Mouse (Mus musculus): ENCODE data around the gene Gm11273. TPM values are rescaled to one million over a fixed set of nuclear protein-coding genes. Genes with fewer than 3 reads are reported as not detected.
"Not testable (repeated sequence)": the region's sequence is repeated elsewhere in the genome, so short reads cannot be mapped to it uniquely, and the experiment has no call there.

Gene Gm11273
- total and polyA plus RNA-seq, 3 experiments = 21.0 to 279 (median 28.3) TPM

- TF ChIP-seq MEF2A (IDR thresholded peaks at IDR 0.05; ENCODE audit: borderline replicate concordance, low read depth, low read length) (no peak), HCFC1 (IDR thresholded peaks at IDR 0.05; ENCODE audit: low read depth, low read length) (no peak), SIN3A (IDR thresholded peaks at IDR 0.05; ENCODE audit: low read length) (no peak)
These were observed 8.4 kb downstream of the Gm11273 start (continued) for GRCm38 (mm10) chr13:21492847-21493246.

- H3K36me3 ChIP-seq (replicated peaks in 1 of 2; ENCODE audit: control insufficient read depth in 1 of 2, insufficient read depth in 1 of 2, low read length in 1 of 2) = no peaks in the 10 kb centered on the region
- no peak for DNase-seq (ENCODE audit: extremely low read depth)
- H3K27ac ChIP-seq (ENCODE audit: insufficient read depth, low read depth) = no peak overlapping the region
- in situ Hi-C loops (cut with MboI; ENCODE audit: low pct_ligation_motif_present, low pct_unique_long_range_greater_than_20kb, low sequenced_read_pairs) (no loop called here), dilution Hi-C loops (cut with MboI; ENCODE audit: extremely low pct_ligation_motif_present, extremely low pct_unique_long_range_greater_than_20kb, low sequenced_read_pairs) (no loop called here)
- H3K4me2 ChIP-seq (ENCODE audit: insufficient read depth, low read depth, poor library complexity, severe bottlenecking) = no peak overlapping the region
- peaks cover 3% of the 10 kb centered on the region for H3K9me3 ChIP-seq (replicated peaks; ENCODE audit: low read length)
- H3K4me1 ChIP-seq (ENCODE audit: control insufficient read depth in 1 of 2, insufficient read depth in 2 of 2) = no peaks in the 10 kb centered on the region
- no peak for TF ChIP-seq RCOR1 (conservative IDR thresholded peaks at IDR 0.05; ENCODE audit: low read depth, low read length)
- TF ChIP-seq CTCF (conservative IDR thresholded peaks at IDR 0.05 in 1 of 2, IDR thresholded peaks at IDR 0.05 in 1 of 2; ENCODE audit: low read depth in 2 of 2, low read length in 2 of 2) = no peak
- TF ChIP-seq USF2 (conservative IDR thresholded peaks at IDR 0.05; ENCODE audit: low read depth, low read length) = no peak
- TF ChIP-seq EP300 (IDR thresholded peaks at IDR 0.05; ENCODE audit: low read length) = no peak
- TF ChIP-seq ZNF384 (IDR thresholded peaks at IDR 0.05; ENCODE audit: low read depth, low read length) = no peak
- TF ChIP-seq HCFC1 (IDR thresholded peaks at IDR 0.05; ENCODE audit: low read depth, low read length) = no peak
- TF ChIP-seq NRF1 (IDR thresholded peaks at IDR 0.05; ENCODE audit: low read depth, low read length) = no peak
- TF ChIP-seq MAZ (IDR thresholded peaks at IDR 0.05; ENCODE audit: low read depth, low read length) = no peak
- TF ChIP-seq SIN3A (IDR thresholded peaks at IDR 0.05; ENCODE audit: low read length) = no peak
- TF ChIP-seq ZMIZ1 (IDR thresholded peaks at IDR 0.05; ENCODE audit: low read depth, low read length) = no peak
- TF ChIP-seq UBTF (IDR thresholded peaks at IDR 0.05; ENCODE audit: low read depth, low read length) = no peak
- no peak for TF ChIP-seq GABPA (IDR thresholded peaks at IDR 0.05; ENCODE audit: insufficient replicate concordance, low read depth, low read length)
- no peak for TF ChIP-seq RAD21 (IDR thresholded peaks at IDR 0.05; ENCODE audit: low read depth, low read length)
- no peak for TF ChIP-seq SMC3 (IDR thresholded peaks at IDR 0.05; ENCODE audit: low read depth, low read length)
- TF ChIP-seq NELFE (IDR thresholded peaks at IDR 0.05; ENCODE audit: low read depth, low read length) = no peak
- TF ChIP-seq ETS1 (conservative IDR thresholded peaks at IDR 0.05; ENCODE audit: low read depth, low read length) = no peak
- no peak for TF ChIP-seq POLR2AphosphoS2 (IDR thresholded peaks at IDR 0.05; ENCODE audit: low read depth, low read length)
- no peak overlapping the region for H3K4me3 ChIP-seq (replicated peaks in 1 of 3; ENCODE audit: low read depth in 2 of 3, low read length in 2 of 3, poor library complexity in 1 of 3)
- H3K9ac ChIP-seq (ENCODE audit: insufficient read depth, low read depth) = no peak overlapping the region
- no peaks in the 10 kb centered on the region for H3K79me2 ChIP-seq (replicated peaks; ENCODE audit: control insufficient read depth, extremely low read depth, insufficient read depth, poor library complexity, severe bottlenecking)
- no peaks in the 10 kb centered on the region for H3K27me3 ChIP-seq (replicated peaks)
These were observed 14.3 kb downstream of the Gm11273 start for GRCm38 (mm10) chr13:21486881-21487280.

- H3K4me2 ChIP-seq (ENCODE audit: insufficient read depth, low read depth, poor library complexity, severe bottlenecking); DNase-seq (ENCODE audit: extremely low read depth); H3K79me2 ChIP-seq (replicated peaks; ENCODE audit: control insufficient read depth, extremely low read depth, insufficient read depth, poor library complexity, severe bottlenecking); H3K4me3 ChIP-seq (replicated peaks in 1 of 3; ENCODE audit: low read depth in 2 of 3, low read length in 2 of 3, poor library complexity in 1 of 3); H3K27me3 ChIP-seq (replicated peaks); H3K36me3 ChIP-seq (replicated peaks in 1 of 2; ENCODE audit: control insufficient read depth in 1 of 2, insufficient read depth in 1 of 2, low read length in 1 of 2); in situ Hi-C loops (cut with MboI; ENCODE audit: low pct_ligation_motif_present, low pct_unique_long_range_greater_than_20kb, low sequenced_read_pairs); H3K4me1 ChIP-seq (ENCODE audit: control insufficient read depth in 1 of 2, insufficient read depth in 2 of 2); H3K9ac ChIP-seq (ENCODE audit: insufficient read depth, low read depth); H3K9me3 ChIP-seq (replicated peaks; ENCODE audit: low read length); dilution Hi-C loops (cut with MboI; ENCODE audit: extremely low pct_ligation_motif_present, extremely low pct_unique_long_range_greater_than_20kb, low sequenced_read_pairs); H3K27ac ChIP-seq (ENCODE audit: insufficient read depth, low read depth): not testable (repeated sequence)
These were observed 22.2 kb downstream of the Gm11273 start, which contains the start of the genes Zkscan4 and Gm10065 for GRCm38 (mm10) chr13:21478759-21479670. Zkscan4 (plus strand) TSS chr13:21478907. Gm10065 (minus strand) TSS chr13:21479441.

Data from CH12.LX (cell line).